Mouse (Mus musculus) cortical plate, adult 2 months (tissue): ENCODE data around the gene Gbp8.

ENCODE experiments used
- CTCF ChIP-seq: fragments of 200-500 bp; IDR thresholded peaks from 2 replicates; pipeline ENCODE4 v1.5.1; 2011; ENCODE audit warnings: mild to moderate bottlenecking, control low read depth, low read length; ENCODE audit not compliant: insufficient read depth; ENCODE audit errors: extremely low read depth
- POLR2A ChIP-seq: fragments of 200-500 bp; IDR thresholded peaks from 2 replicates; pipeline ENCODE4 v1.6.1; 2011; ENCODE audit warnings: mild to moderate bottlenecking, low read length, control low read depth; ENCODE audit not compliant: insufficient read depth; ENCODE audit errors: extremely low read depth

DNA sequence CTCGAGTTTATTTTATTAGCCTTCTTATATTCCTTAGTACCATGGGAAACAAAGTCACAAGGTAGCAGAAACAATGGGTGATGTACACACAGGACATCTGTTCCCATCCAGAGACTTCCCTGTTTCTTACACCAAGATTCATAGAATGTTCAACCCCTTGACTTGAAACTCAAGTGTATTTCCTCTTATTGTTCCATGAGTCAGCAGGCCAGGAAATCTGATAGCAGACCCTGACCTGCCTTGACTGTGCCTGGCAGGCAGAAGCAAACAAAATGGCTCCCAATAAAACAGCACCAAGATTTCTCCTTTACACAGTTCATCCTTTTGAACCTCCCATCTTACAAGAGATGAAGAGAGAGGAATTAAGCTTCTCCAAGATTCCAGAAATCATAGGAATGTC, 126.8 kb downstream of the Gbp8 start:
- TF ChIP-seq CTCF (no peak), POLR2A (no peak)
